Mouse (Mus musculus): ENCODE data around the gene Nol4l.

- TF ChIP-seq GATA1 (IDR thresholded peaks at IDR 0.05; ENCODE audit: borderline replicate concordance, low read length) (no peak), FLI1 (IDR thresholded peaks at IDR 0.05; ENCODE audit: low read length) (no peak)
These were observed 18.2 kb downstream of the Nol4l start for GRCm38 (mm10) chr2:153511562-153511961.

Data from megakaryocyte, embryonic 14.5 days (primary cell).